Mouse (Mus musculus): ENCODE results near the gene Sema7a.

The Sema7a gene

DNA sequence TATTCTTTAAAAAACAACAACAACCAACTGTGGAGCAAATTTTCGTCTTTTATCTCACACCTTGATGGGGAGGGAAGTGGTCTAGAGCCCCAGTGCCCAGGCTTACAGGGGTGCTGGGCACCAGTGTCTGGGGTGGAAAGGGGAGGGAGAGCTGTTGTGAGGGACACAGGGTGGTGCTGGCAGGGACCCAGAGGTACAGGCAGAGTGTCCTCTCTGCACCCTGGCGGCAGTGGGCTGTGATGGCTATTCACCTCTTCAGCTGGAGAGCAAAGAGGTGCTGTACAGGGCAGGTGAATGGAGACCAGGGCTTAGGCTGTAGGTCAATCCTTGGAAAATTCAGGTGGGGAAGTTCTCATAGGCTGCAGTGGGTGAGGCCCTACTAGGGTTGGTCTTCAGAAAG lies 59.8 kb downstream of the Sema7a start:
- ChIA-PET POLR2A (interaction anchor here in 2 of 4 experiments (0.7 to 11.2 kb wide), 5 partner anchors 9 to 64 kb away, joined by 3 to 104 read pairs (median 3); partner anchors contain the start of gene Sema7a (in 1 of the 2)), CTCF (interaction anchor here (0.6 to 8.6 kb wide), 12 partner anchors 9 to 1211 kb away, joined by 3 to 148 read pairs (median 4); partner anchors contain the start of genes Sema7a (in 2 of the 4), Islr (in 1 of the 4) and Islr2 (in 1 of the 4))

DNA sequence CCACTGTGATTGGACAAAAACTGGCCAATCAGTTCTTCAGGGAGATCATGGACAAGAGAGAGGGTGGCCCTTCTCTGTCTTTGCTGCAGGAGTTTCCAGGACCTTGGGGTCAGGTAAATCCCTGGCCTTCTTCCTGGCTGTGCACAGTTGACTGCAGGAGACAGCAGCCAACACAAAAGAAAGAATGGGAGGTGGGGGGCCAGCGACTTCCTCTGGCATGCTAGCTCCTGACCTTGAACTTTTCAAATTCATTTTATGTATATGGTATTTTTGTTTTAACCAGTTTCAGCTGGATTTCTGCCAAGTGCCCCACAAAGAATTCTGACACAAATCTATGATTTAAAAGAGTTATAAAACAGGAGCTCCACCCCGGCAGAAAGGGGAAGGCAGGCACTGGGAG lies 63.4 kb downstream of the Sema7a start:
- ChIA-PET CTCF (interaction anchor here in 3 of 4 experiments (0.5 to 2.6 kb wide), 15 partner anchors 13 to 993 kb away, joined by 3 to 20 read pairs (median 5); partner anchors contain the start of genes Islr (in 1 of the 3), Islr2 (in 1 of the 3) and Sema7a (in 1 of the 3)), POLR2A (interaction anchor here in 3 of 4 experiments (0.5 to 11.2 kb wide), 21 partner anchors 12 to 500 kb away, joined by 3 to 104 read pairs (median 4); partner anchors contain the start of genes Arid3b (in 1 of the 3), Islr (in 1 of the 3), Islr2 (in 1 of the 3) and Rpp25 (in 1 of the 3))

DNA sequence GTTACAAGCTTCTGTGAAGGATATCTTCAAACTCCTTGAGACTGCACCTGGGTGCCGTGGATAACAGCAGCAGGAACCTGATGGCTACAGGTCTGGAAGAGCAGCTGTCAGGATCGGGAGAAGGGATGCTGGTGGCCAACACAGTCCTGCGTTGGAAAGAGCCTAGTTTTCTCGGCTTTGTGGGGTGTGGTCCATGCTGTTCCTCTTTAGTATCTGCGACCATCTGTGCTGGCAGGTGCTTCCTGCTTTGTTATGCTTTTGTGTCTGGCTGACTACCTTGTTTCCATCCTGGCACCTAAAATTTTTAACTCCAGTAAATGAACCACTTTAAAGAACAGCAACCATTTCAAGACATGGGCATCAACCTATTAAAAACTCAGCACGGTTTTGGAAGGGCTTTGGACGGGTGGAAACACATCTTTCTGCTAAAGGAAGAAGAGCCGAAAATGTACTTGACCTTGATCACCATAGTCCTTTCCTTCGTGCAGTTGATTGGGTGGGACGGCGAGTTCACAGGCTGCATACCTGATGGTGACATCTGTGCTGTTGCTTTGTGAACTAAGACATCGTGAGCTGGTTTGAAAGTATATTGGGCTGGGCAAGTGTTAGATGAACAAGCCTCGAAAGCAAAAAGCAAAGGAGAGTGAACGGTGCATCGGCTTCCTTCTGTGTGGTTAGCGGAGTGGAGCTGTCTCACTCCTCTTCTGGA lies 66.0 kb downstream of the Sema7a start, which contains the start of gene Cyp11a1:
Cyp11a1 (plus strand) TSS at position 659 of the 709 bp plus-strand sequence.
- ChIA-PET POLR2A (interaction anchor here in 2 of 4 experiments (0.8 to 4.2 kb wide), 7 partner anchors 8 to 229 kb away, joined by 3 to 23 read pairs (median 3); partner anchors contain the start of genes Islr (in 1 of the 2) and Islr2 (in 1 of the 2)), CTCF (interaction anchor here in 3 of 4 experiments (0.7 to 1.8 kb wide), 7 partner anchors 8 to 261 kb away, joined by 3 to 12 read pairs (median 4); partner anchors contain the start of genes Islr (in 1 of the 3) and Islr2 (in 1 of the 3))

DNA sequence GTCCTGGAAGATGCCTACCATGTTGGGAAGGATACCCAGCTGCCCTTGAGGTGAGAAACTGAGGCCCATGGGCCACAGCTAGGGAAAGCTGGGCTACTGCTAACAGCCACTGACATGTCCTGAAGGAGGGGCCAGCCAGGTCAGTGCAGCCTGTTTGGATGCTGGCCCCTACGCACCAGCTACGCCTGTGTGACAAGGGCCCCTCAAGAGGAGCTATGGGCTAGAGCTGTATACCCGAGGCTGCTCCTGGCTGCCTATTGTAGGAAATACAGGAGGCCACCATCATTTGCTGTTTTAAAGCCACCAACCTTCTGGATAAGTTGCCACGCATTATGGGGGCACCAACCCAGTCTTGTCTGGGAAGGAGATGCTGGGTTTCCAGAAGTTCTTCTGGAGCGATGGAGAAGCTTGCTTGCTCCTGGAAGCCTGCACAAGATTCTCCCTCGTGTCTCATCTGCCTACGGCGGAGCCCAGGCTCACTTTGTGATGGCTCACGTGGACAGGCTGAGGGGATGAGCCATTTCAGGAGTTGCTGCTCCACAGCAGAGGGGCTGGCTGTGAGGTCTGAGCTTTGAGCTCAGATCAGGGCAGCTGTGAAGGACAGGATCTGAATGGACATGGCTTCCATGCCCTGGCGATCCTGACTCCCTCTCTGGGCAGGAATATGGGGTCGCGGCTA lies 68.6 kb downstream of the Sema7a start:
- ChIA-PET CTCF (interaction anchor here (0.5 to 3.0 kb wide), 26 partner anchors 9 to 570 kb away, joined by 3 to 25 read pairs (median 5); partner anchors contain the start of genes Islr (in 2 of the 4), Islr2 (in 2 of the 4), Csk (in 1 of the 4) and Loxl1 (in 1 of the 4)), POLR2A (interaction anchor here (0.6 to 4.2 kb wide), 47 partner anchors 8 to 1649 kb away, joined by 3 to 23 read pairs (median 4); partner anchors contain the start of genes Islr (in 2 of the 4), Islr2 (in 2 of the 4), Ubl7 (in 2 of the 4) and Nptn (in 1 of the 4))

DNA sequence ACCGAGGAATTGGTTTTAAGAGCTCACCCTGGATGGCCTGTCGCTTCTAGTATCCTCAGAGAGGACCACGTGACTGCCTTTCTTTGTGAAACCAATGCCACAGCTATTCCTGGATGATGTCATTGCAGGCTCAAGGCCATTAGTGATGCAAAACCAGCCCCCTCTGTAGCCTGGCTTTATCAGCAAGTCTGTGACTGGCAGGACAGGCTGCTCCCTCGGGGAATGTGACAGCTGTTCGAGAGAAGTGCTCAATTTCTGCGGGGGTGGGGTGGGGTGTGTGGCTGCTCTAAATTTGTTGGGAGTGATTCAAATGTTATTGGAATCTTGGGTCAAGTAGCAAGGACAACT lies 69.1 kb downstream of the Sema7a start:
- POLR2A ChIA-PET: interaction anchor here (0.5 to 4.2 kb wide), 46 partner anchors 8 to 1648 kb away, joined by 3 to 23 read pairs (median 3); partner anchors contain the start of genes Islr (in 2 of the 4), Islr2 (in 2 of the 4), Ubl7 (in 2 of the 4) and Nptn (in 1 of the 4)
- CTCF ChIA-PET: interaction anchor here (0.6 to 3.0 kb wide), 25 partner anchors 10 to 570 kb away, joined by 3 to 25 read pairs (median 5); partner anchors contain the start of genes Islr (in 2 of the 4), Islr2 (in 2 of the 4), Csk (in 1 of the 4) and Loxl1 (in 1 of the 4)

DNA sequence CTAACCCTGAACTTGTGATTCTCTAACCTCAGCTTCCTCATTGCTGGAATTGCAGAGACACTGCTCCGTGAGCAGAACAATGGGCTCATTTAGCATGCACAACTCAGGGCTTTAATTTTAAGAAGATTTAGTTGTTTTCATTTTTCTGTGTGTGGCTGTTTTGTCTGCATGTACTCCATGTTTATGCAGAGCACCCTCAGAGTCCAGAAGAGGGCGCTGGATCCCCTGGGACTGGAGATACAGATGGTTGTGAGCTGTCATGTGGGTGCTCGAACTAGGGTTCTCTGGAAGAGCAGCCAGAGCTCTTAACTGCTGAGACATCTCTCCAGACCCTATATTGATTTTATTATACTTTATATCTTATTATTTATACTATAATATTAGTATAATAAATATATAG lies 69.7 kb downstream of the Sema7a start:
- ChIA-PET POLR2A (interaction anchor here in 3 of 4 experiments (0.5 to 4.2 kb wide), 27 partner anchors 9 to 446 kb away, joined by 3 to 23 read pairs (median 4); partner anchors contain the start of genes Islr (in 2 of the 3), Islr2 (in 2 of the 3), Pml (in 1 of the 3) and Ubl7 (in 1 of the 3)), CTCF (interaction anchor here in 3 of 4 experiments (0.6 to 3.0 kb wide), 18 partner anchors 11 to 569 kb away, joined by 3 to 25 read pairs (median 8); partner anchors contain the start of genes Islr (in 2 of the 3) and Islr2 (in 2 of the 3))

DNA sequence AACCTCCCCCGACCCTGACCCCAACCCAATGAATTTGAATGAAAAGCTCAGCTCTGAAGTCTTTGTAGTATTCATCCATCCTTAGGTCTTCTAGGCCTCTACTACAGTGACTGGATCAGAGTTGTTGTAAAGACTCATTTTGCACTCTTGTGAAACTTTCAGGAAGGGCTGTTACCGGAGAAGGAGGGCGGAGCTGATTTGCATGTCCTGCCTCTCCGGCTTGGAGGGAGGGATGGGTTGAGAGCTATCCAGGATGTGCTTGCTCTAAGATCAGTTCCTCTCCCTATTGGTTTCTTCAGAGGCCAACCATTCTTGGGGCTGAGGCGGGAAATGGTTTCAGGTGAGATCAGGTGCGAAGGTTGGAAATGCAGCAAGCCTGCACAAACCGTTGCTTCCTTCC lies 71.1 kb downstream of the Sema7a start:
- ChIA-PET CTCF (interaction anchor here (0.6 to 2.2 kb wide), 11 partner anchors 13 to 457 kb away, joined by 3 to 8 read pairs (median 4); partner anchors contain the start of genes Islr (in 2 of the 4) and Islr2 (in 2 of the 4)), POLR2A (interaction anchor here (0.5 to 1.6 kb wide), 17 partner anchors 10 to 571 kb away, joined by 3 to 11 read pairs (median 4); partner anchors contain the start of genes Sema7a (in 2 of the 4), Islr (in 1 of the 4), Islr2 (in 1 of the 4) and Nptn (in 1 of the 4))

DNA sequence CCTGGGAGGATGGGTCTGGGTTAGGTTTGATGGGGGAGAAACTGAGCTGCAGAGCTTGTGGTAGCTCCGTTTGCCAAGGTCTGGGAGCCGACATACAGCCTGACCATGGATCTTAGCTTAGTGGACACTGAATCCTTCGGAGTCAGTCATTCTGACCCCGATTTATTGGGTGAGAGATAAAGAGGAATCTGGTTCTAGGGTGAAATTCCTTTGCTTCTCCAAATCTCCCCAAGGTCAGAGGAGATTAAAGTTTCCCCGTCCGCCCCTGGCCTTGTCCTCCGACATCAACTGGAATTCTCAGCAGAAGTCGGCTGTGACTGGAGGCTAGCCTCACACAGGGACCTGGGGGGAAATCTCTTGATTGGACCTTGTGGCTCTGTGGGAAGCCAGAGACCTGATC lies 71.6 kb downstream of the Sema7a start:
- ChIA-PET CTCF (interaction anchor here (0.6 to 2.2 kb wide), 12 partner anchors 14 to 456 kb away, joined by 3 to 8 read pairs (median 4); partner anchors contain the start of genes Islr (in 2 of the 4) and Islr2 (in 2 of the 4)), POLR2A (interaction anchor here (0.5 to 1.6 kb wide), 16 partner anchors 9 to 444 kb away, joined by 3 to 11 read pairs (median 4); partner anchors contain the start of genes Sema7a (in 2 of the 4), Islr (in 1 of the 4) and Islr2 (in 1 of the 4))
